In genomic region chr2:134481759-134482158, GRCm38 (mm10) we compare ENCODE assay signal across 8 mouse cellular contexts.
A peak's percentile ranks its signal among the peaks of the same experiment; 100 is the strongest.
DNase-seq lines count a peak whose midpoint lies in the region; ATAC-seq and TF ChIP-seq lines count a peak whose summit lies in the region.

No protein-coding gene starts in this region.

- no peak overlapping the region for H3K9ac ChIP-seq in kidney, postnatal 0 days (ENCODE audit: low read depth, low read length)
- H3K9ac ChIP-seq in liver, embryonic 11.5 days (ENCODE audit: low read depth, low read length), result no peak overlapping the region

- peak; percentile 90 for TF ChIP-seq CTCF in kidney, postnatal 0 days (IDR thresholded peaks at IDR 0.05; ENCODE audit: low read depth)

- no peaks in the 10 kb centered on the region for H3K27me3 ChIP-seq in kidney, postnatal 0 days (ENCODE audit: insufficient read depth, low read length)
- no peaks in the 10 kb centered on the region for H3K27me3 ChIP-seq in liver, embryonic 11.5 days (replicated peaks; ENCODE audit: control insufficient read depth, insufficient read depth, low read length)

- no peak overlapping the region for H3K27ac ChIP-seq in kidney, postnatal 0 days
- H3K27ac ChIP-seq in liver, embryonic 11.5 days (ENCODE audit: low read depth, low read length), result no peak overlapping the region

- no peak overlapping the region for H3K4me3 ChIP-seq in kidney, postnatal 0 days (replicated peaks; ENCODE audit: low read depth, low read length)
- no peak overlapping the region for H3K4me3 ChIP-seq in liver, embryonic 11.5 days (ENCODE audit: low read depth, low read length)

- H3K4me2 ChIP-seq in kidney, postnatal 0 days (ENCODE audit: low read length), result no peak overlapping the region
- no peak overlapping the region for H3K4me2 ChIP-seq in liver, embryonic 11.5 days

- no peaks in the 10 kb centered on the region for H3K4me1 ChIP-seq in kidney, postnatal 0 days (replicated peaks; ENCODE audit: insufficient read depth, low read length)
- no peaks in the 10 kb centered on the region for H3K4me1 ChIP-seq in liver, embryonic 11.5 days (replicated peaks; ENCODE audit: control insufficient read depth, insufficient read depth, low read length)

- H3K36me3 ChIP-seq in kidney, postnatal 0 days (ENCODE audit: insufficient read depth, low read length), result no peaks in the 10 kb centered on the region
- no peaks in the 10 kb centered on the region for H3K36me3 ChIP-seq in liver, embryonic 11.5 days (ENCODE audit: control insufficient read depth, insufficient read depth, low read length)

- DNase-seq in 416B (ENCODE audit: low read depth) (peak; percentile 70), MN1 (ENCODE audit: low spot score) (peak; percentile 43)
- DNase-seq in cerebellum, postnatal 10 days, result peak; percentile 80 to 83
- DNase-seq in frontal cortex, postnatal 36 days (ENCODE audit: low spot score in 2 of 2), result peak; percentile 66 to 82
- DNase-seq in kidney, postnatal 0 days (ENCODE audit: low spot score), result peak; percentile 84
- DNase-seq in liver, embryonic 11.5 days (ENCODE audit: low spot score), result peak; percentile 43
- peak; percentile 50 for DNase-seq in ovary, postnatal 36 days (ENCODE audit: low spot score)
- DNase-seq in urinary bladder, postnatal 4 days (ENCODE audit: low spot score in 2 of 2), result peak; percentile 24 to 70

- no peak for ATAC-seq in kidney, postnatal 0 days (replicated peaks; ENCODE audit: low FRiP score, low read depth)
- ATAC-seq in liver, embryonic 11.5 days (replicated peaks; ENCODE audit: low FRiP score), result no peak

- WGBS in kidney, postnatal 0 days, result 11% methylated on average over 8 of the region's 8 CpGs
- WGBS in liver, embryonic 11.5 days, result 12% methylated on average over 8 of the region's 8 CpGs

- H3K9me3 ChIP-seq in kidney, postnatal 0 days (replicated peaks; ENCODE audit: low read length), result no peaks in the 10 kb centered on the region
- no peaks in the 10 kb centered on the region for H3K9me3 ChIP-seq in liver, embryonic 11.5 days (ENCODE audit: control insufficient read depth, low read length)
